Mouse (Mus musculus) heart, adult 2 months (tissue): ENCODE results near the gene Cmip.

Source experiments
- CTCF ChIP-seq: fragments of 200-600 bp; IDR thresholded peaks from 2 replicates; pipeline ENCODE4 v1.8.1; 2022; ENCODE audit warnings: antibody characterized with exemption, mild to moderate bottlenecking, moderate library complexity
- EP300 ChIP-seq: fragments of 200-500 bp; IDR thresholded peaks from 2 replicates; pipeline ENCODE4 v1.6.1; 2011; ENCODE audit warnings: low read depth, low read length, control low read depth; ENCODE audit not compliant: insufficient read depth
- POLR2A ChIP-seq: fragments of 200-500 bp; IDR thresholded peaks from 2 replicates; pipeline ENCODE4 v1.6.1; 2011; ENCODE audit warnings: mild to moderate bottlenecking, low read depth, low read length, control low read depth; ENCODE audit not compliant: insufficient read depth

DNA sequence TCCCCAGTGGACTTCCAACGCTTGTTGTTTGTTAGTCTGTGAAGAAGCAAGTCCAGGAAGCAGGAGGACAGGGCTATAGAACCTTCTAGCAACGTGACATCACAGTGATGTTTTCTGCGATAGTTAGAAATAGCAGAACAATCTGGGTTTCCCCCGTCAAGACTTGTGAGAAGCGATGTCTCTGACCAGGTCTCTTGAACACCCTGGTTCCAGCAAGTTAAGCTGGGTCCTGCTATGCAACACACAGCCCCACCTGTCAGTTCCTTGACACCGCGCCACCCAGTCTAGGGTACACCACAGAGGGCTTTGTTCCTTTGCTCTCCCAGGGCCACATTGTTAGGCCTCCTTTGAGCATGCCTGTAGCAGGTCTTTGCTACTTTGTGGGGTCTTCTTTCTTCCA is 49.9 kb downstream of the Cmip start:
- TF ChIP-seq CTCF (no peak), POLR2A (no peak), EP300 (no peak)
